Mouse (Mus musculus) ES-E14 (cell line): ENCODE measurements around the gene Pnrc2.

Experiments used
- HCFC1 ChIP-seq: IDR thresholded peaks from 2 replicates; pipeline ENCODE4 v1.6.1; 2012; ENCODE audit warnings: low read length, inconsistent platforms, borderline replicate concordance; ENCODE audit not compliant: insufficient read depth
- MAFK ChIP-seq: IDR thresholded peaks from 2 replicates; pipeline ENCODE4 v1.6.1; 2014; ENCODE audit warnings: mild to moderate bottlenecking, low read depth, low read length, inconsistent platforms; ENCODE audit not compliant: insufficient read depth
- ZC3H11A ChIP-seq: IDR thresholded peaks from 2 replicates; pipeline ENCODE4 v1.6.1; 2012; ENCODE audit warnings: low read depth, mild to moderate bottlenecking, inconsistent platforms, low read length, borderline replicate concordance
- ZNF384 ChIP-seq: IDR thresholded peaks from 2 replicates; pipeline ENCODE4 v1.6.1; 2012; ENCODE audit warnings: low read depth, low read length, inconsistent platforms

DNA sequence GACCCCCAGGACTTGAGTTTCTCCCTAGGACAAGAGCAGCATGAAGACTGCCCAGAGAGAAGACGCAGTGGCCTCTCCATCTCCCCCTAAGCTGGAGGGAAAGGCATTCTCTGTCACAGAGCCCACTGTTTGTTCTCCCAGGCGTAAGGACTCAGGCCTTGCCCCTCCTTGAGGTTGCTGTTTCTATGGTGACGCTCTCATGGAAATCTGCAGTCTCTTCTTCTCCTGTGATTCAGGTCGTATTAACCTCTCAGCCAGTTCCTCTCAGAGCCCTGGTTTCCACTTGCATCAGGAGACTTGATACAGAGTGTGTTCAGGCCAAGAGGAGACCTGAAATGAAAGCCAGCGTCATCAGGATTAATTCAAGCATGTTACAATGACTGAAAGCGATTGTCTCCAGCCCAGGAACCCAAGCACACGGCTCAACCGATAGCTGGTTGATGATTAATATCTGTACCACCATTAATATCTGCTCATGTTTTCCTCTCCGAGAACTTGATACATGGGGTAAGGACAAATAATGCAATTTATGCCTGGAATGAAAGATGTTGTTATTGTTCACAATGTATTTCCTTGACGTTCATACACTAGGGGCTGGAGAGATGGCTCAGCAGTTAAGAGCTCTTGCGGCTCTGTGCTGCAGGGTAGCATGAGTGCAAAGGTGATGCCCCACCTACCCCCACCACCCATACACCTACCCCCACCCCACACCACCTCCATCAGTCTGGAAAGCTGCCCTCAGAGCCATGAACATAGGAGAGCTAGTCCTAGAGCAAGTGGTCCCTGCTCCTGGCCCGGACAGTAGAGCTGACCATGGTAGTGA is 40.1 kb downstream of the Pnrc2 start:
- no peak for TF ChIP-seq MAFK
- no peak for TF ChIP-seq ZNF384
- no peak for TF ChIP-seq HCFC1
- no peak for TF ChIP-seq ZC3H11A
